Mouse (Mus musculus) heart, embryonic 11.5 days (tissue): ENCODE data around the gene Il10rb. TPM values are rescaled to one million over a fixed set of nuclear protein-coding genes. Genes with fewer than 3 reads are reported as not detected.

ENCODE experiments used
- ATAC-seq: fragments of 200-750 bp; cut with Nextera tagmentation; replicated peaks from 2 replicates; pipeline ENCODE4 v1.8.0; 2017; ENCODE audit warnings: moderate library complexity; ENCODE audit not compliant: insufficient number of reproducible peaks, low FRiP score, low TSS enrichment
- H3K27ac ChIP-seq: fragments of 300-500 bp; sonication (generic); 2 replicates; pipeline ENCODE4 v1.5.1; 2014; ENCODE audit warnings: mild to moderate bottlenecking, low read depth, low read length
- H3K27me3 ChIP-seq: fragments of 300-500 bp; sonication (generic); 2 replicates; pipeline ENCODE4 v1.6.1; 2014; ENCODE audit warnings: mild to moderate bottlenecking, low read length, mixed read lengths; ENCODE audit not compliant: control insufficient read depth, insufficient read depth
- H3K36me3 ChIP-seq: fragments of 300-500 bp; sonication (generic); 2 replicates; pipeline ENCODE4 v1.6.1; 2014; ENCODE audit warnings: mild to moderate bottlenecking, low read length, moderate library complexity, mixed read lengths; ENCODE audit not compliant: control insufficient read depth, insufficient read depth
- H3K4me1 ChIP-seq: fragments of 300-500 bp; sonication (generic); 2 replicates; pipeline ENCODE4 v1.6.1; 2014; ENCODE audit warnings: low read length; ENCODE audit not compliant: control insufficient read depth, insufficient read depth
- H3K4me2 ChIP-seq: fragments of 300-500 bp; sonication (generic); 2 replicates; pipeline ENCODE4 v1.6.1; 2014; ENCODE audit warnings: mild to moderate bottlenecking, moderate library complexity
- H3K4me3 ChIP-seq: fragments of 300-500 bp; sonication (generic); 2 replicates; pipeline ENCODE4 v1.5.1; 2014; ENCODE audit warnings: low read depth, low read length
- H3K9ac ChIP-seq: fragments of 300-500 bp; sonication (generic); 2 replicates; pipeline ENCODE4 v1.6.1; 2014; ENCODE audit warnings: mild to moderate bottlenecking, low read depth, low read length, moderate library complexity
- H3K9me3 ChIP-seq: fragments of 300-500 bp; sonication (generic); replicated peaks from 2 replicates; pipeline ENCODE4 v1.6.1; 2016; ENCODE audit warnings: low read length; ENCODE audit not compliant: control insufficient read depth
- WGBS: fragments of 180-500 bp; shearing (Covaris S2); extraction: QIAGEN DNeasy Blood & Tissue Kit; methylation state at CpG from one replicate; pipeline ENCODE4 v1.1.7; 2014; ENCODE audit not compliant: insufficient replicate concordance; 5-methylcytosine and 5-hydroxymethylcytosine counted together
- polyA plus RNA-seq: library from polyadenylated mRNA; unstranded; fragments of >200 nt; fragmentation: Nextera tagmentation; extraction: Ambion mirVana; gene quantifications from 2 replicates; pipeline ENCODE4 v1.2.1, GENCODE M21; 2014

The Il10rb gene
- polyA plus RNA-seq, 1 experiment from 2014 or later = 38.6 TPM

DNA sequence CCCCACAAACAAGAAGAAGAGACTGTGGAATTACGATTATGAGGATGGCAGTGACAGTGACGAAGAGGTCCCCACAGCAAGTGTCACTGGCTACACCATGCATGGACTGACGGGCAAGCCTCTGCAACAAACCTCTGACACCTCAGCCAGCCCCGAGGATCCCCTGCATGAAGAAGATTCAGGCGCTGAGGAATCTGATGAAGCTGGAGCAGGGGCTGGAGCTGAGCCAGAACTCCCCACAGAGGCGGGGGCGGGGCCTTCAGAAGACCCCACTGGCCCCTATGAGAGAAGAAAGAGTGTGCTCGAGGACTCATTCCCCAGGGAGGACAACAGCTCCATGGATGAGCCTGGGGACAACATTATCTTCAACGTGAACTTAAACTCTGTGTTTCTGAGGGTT, 2.2 kb upstream of the Il10rb start:
- Histone ChIP-seq H3K36me3 (peaks cover 7% of the 10 kb centered on the region; the same call in 1 of the 2 replicates), H3K4me2 (no peak overlapping the region), H3K4me1 (peaks cover 8% of the 10 kb centered on the region), H3K4me3 (no peak overlapping the region), H3K27ac (no peak overlapping the region), H3K9me3 (no peaks in the 10 kb centered on the region), H3K9ac (no peak overlapping the region), H3K27me3 (no peaks in the 10 kb centered on the region)
- no peak for ATAC-seq
- 77% methylated on average over 9 of the region's 9 CpGs for WGBS

DNA sequence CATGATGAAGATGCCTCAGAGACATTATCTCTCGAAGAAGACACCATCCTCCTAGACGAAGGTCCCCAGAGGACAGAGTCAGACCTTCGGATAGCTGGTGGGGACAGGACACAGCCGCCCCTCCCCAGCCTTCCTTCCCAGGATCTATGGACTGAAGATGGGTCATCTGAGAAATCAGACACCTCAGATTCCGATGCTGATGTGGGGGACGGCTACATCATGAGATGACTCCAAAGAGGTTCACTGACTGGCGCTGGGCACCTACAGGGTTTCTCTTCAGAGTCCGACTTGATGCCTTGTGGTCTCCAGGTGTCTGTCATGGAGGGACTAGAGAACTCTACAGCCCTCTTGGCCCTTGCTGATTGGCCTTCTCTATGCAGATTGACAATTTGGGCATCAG, 1.8 kb upstream of the Il10rb start:
- Histone ChIP-seq H3K9ac (no peak overlapping the region), H3K36me3 (peaks cover 7% of the 10 kb centered on the region; the same call in 1 of the 2 replicates), H3K4me3 (no peak overlapping the region), H3K4me1 (peaks cover 12% of the 10 kb centered on the region), H3K27me3 (no peaks in the 10 kb centered on the region), H3K4me2 (no peak overlapping the region), H3K27ac (no peak overlapping the region), H3K9me3 (no peaks in the 10 kb centered on the region)
- ATAC-seq = no peak
- WGBS = 85% methylated on average over 8 of the region's 8 CpGs

DNA sequence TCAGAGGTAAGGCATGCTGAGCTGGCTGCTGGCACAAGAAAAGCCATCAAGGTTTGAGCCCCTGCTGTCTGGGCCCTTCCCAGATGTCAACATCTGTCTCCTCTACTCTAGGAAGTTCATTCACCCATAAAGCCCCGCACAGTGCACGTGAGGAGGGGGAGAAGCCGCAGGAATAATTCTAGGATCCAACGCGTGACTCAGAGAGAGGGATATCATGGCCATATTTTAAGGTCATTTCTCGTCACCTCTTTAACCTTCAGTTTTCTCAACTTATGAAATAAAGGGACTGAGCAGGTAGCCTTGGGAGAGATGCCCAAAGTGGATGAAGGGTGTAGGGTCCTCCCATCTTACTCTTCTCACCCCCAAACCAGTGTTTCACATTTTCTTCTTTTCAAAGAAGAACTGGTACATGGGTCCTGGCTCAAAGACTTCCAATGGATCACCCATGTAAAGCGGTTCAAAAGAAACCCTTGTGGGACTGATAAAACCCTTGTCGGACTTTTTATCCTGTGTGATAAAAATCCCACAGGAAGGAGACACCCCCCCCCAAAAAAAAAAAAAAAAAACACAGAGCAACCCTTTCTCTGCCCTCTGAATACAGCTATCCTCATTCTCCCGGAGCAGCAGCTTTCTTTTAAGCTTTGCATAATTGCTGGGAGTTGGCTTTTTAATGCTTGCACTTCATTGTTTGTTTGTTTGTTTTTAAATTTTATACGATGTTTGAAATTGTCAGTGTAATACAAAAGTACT, 961 bp upstream of the Il10rb start:
- H3K36me3 ChIP-seq = peaks cover 7% of the 10 kb centered on the region; the same call in 1 of the 2 replicates
- 73% methylated on average over 10 of the region's 10 CpGs for WGBS
- peaks cover 14% of the 10 kb centered on the region for H3K4me1 ChIP-seq
- no peaks in the 10 kb centered on the region for H3K27me3 ChIP-seq
- H3K9me3 ChIP-seq = no peaks in the 10 kb centered on the region
- no peak overlapping the region for H3K4me2 ChIP-seq
- H3K27ac ChIP-seq = no peak overlapping the region
- H3K9ac ChIP-seq = no peak overlapping the region
- H3K4me3 ChIP-seq = no peak overlapping the region
- no peak for ATAC-seq

DNA sequence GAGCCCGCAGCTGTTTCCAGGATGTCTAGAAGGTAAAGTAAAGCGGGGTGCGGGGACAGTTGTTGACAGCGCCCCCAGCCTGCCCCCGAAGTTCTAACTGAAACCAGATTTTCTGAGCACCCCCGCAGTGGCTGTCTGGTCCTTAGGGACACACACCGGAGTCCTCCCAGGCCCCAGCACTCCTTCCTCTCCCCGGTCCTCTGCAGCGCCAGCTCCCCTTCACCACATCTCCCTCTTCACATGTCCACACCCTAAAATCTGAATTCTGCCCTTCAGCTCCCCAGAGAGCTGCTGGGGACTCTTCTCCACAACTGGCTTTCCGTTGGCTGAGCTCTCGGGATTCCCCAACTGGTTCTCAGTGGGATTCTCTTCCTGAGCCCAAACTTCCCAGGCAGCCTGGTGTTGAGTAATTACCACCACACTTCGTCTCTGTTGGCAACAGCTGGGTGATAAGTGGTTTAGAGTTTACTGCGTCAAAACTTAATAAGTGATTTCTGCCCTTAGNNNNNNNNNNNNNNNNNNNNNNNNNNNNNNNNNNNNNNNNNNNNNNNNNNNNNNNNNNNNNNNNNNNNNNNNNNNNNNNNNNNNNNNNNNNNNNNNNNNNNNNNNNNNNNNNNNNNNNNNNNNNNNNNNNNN, 739 bp downstream of the Il10rb start:
- peak overlapping the region; percentile 89 for H3K4me3 ChIP-seq
- H3K9ac ChIP-seq = peak overlapping the region; percentile 96
- no peak; the same call in 1 of the 2 replicates for ATAC-seq
- H3K36me3 ChIP-seq = peaks cover 7% of the 10 kb centered on the region
- H3K4me1 ChIP-seq = peaks cover 14% of the 10 kb centered on the region
- peak overlapping the region; percentile 94 for H3K4me2 ChIP-seq
- WGBS = under 1% methylated on average over 13 of the region's 13 CpGs
- H3K27ac ChIP-seq = peak overlapping the region; percentile 78
- no peaks in the 10 kb centered on the region for H3K27me3 ChIP-seq
- H3K9me3 ChIP-seq = no peaks in the 10 kb centered on the region

DNA sequence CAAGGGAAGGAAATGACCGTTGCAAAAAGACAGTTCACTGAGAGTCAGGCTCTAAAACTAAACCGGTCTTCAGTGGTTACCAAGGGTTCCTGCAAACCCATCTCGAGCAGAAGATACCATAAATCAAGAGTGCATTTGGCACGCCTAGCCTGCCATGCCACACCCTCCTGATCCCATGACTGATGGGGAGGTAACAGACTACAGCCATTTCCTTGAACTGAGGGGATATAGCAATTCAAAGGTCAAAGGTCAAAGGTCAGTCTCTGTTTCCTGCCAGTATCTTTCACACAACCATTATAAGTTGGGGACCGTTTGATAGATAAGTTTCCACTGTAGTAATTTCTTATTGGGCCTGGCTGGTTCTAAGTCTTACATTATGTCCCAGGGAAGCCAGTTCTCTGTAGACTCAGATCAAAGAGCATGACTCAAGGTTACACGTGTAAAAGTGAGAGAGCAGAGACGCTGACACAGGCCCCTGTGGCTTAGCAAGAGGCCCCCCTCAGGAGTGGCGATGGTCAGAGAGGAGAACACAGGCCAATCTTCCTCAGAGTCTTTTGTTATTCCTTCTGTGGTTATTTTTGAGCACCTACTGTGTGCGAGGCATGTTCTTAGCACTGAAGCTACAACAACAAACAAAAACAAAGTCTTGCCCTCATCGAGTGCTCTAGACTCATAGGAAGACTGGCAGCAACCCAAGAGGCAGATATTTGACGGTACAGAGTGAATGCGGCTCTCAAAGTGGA, 7.3 kb downstream of the Il10rb start:
- WGBS = 58% methylated on average over 12 of the region's 12 CpGs
- Histone ChIP-seq H3K27ac (no peak overlapping the region), H3K27me3 (no peaks in the 10 kb centered on the region), H3K4me1 (peaks cover 7% of the 10 kb centered on the region), H3K36me3 (peaks cover 8% of the 10 kb centered on the region), H3K9ac (no peak overlapping the region), H3K9me3 (no peaks in the 10 kb centered on the region), H3K4me2 (no peak overlapping the region), H3K4me3 (no peak overlapping the region)
- ATAC-seq = no peak

DNA sequence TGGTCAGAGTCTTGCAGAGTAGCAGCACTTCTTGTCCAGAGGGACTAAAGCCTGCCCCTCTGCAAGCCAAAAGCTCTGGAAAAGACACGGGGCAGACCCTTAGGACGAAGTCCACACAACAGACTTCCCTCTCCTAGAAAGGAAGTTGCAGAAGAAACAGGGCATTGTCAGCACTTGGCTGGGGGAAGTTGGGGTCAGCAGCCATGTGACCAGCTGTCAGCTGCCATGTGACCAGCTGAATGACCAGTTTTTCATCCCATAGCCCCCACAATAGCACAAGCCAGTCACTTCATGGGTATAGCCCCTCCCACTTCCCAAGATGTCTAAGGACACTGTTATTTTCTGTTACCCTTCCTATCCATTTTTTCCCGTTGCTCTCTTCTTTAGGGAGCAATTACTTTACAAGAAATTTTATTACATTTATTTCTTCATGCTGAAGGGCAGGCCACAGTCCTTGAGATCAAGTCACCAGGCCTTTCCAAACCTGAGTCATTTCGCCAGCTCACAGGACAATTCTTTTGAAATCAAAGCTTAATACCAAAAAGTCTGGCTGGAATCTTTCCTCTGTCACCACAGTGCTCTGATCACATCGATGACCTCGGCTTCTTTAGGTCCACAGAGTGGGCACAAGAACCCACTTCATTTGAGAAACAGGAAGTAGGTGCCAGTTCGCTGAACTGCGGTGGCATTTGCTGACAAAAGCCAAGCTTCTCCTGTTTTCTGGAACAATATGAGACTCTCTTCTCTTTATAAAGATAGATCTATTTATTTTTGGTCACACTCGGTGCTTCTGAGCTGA, 9.6 kb downstream of the Il10rb start:
- WGBS = 87% methylated on average over 9 of the region's 9 CpGs
- H3K27ac ChIP-seq = no peak overlapping the region

DNA sequence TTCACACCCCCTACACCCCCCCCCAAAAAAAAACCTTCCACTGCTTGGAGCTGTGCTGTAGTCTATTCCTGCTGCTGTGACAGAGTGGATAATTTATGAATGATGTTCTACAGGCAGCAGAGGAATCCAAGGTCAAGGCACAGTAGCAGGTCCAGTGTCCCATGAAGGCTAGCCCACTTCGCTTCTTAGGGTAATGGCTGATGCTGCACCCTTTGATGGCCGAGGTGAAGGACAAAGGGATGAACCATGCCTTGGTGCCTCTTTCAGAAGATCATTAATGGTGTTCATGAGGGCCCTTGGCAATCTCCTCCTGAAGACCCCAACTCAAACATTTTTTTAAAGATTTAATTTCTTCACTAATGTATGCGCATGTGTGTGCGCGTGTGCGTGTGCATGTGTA, 10.4 kb downstream of the Il10rb start:
- Histone ChIP-seq H3K27ac (peak overlapping the region; percentile 47; the same call in 1 of the 2 replicates), H3K36me3 (peaks cover 22% of the 10 kb centered on the region), H3K27me3 (no peaks in the 10 kb centered on the region), H3K4me3 (no peak overlapping the region), H3K4me2 (no peak overlapping the region), H3K9ac (no peak overlapping the region), H3K9me3 (no peaks in the 10 kb centered on the region), H3K4me1 (no peaks in the 10 kb centered on the region; the same call in 1 of the 2 replicates)
- 94% methylated on average over 6 of the region's 6 CpGs for WGBS
- ATAC-seq = no peak

More for the DNA sequence above, 9.6 kb downstream of the Il10rb start:
- no peak overlapping the region for H3K9ac ChIP-seq
- no peaks in the 10 kb centered on the region for H3K27me3 ChIP-seq
- H3K36me3 ChIP-seq = peaks cover 20% of the 10 kb centered on the region
- H3K4me2 ChIP-seq = no peak overlapping the region
- no peaks in the 10 kb centered on the region for H3K9me3 ChIP-seq
- no peaks in the 10 kb centered on the region; the same call in 1 of the 2 replicates for H3K4me1 ChIP-seq
- H3K4me3 ChIP-seq = no peak overlapping the region
- ATAC-seq = no peak

DNA sequence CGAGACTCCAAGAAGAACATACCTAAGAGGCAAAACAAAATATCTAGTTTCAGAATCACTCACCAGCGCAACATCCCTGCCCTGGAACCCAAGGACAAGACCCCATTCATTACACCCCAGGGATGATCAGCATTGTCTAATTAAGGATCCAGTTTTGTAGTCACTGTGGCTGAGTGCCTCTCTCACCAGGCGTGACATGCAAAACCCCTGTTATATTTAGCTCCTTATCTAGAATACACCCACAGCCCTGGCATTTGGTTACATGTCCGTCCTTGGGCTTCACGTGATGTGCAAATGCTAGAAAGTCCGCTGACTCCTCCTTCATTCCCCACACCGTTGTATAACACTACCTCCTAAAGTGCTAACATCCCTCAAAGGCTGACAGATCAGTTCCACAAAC, 11.0 kb downstream of the Il10rb start:
- H3K27me3 ChIP-seq = no peaks in the 10 kb centered on the region
- H3K4me1 ChIP-seq = no peaks in the 10 kb centered on the region; the same call in 1 of the 2 replicates
- peak overlapping the region; percentile 47 for H3K27ac ChIP-seq
- peak; percentile 63 for ATAC-seq
- peaks cover 22% of the 10 kb centered on the region for H3K36me3 ChIP-seq
- peak overlapping the region; percentile 2; the same call in 1 of the 2 replicates for H3K4me2 ChIP-seq
- H3K9ac ChIP-seq = no peak overlapping the region
- WGBS = 34% methylated on average over 7 of the region's 7 CpGs
- H3K4me3 ChIP-seq = no peak overlapping the region
- H3K9me3 ChIP-seq = no peaks in the 10 kb centered on the region
